Mouse (Mus musculus) common myeloid progenitor, adult 5-6 weeks (primary cell): ENCODE measurements around the gene Slc25a42. TPM values are rescaled to one million over a fixed set of nuclear protein-coding genes. Genes with fewer than 3 reads are reported as not detected.

Experiments used
- ATAC-seq: replicated peaks from 2 replicates; pipeline ENCODE4 v1.8.0; 2016; ENCODE audit warnings: low read depth, mild to moderate bottlenecking, moderate TSS enrichment, inconsistent platforms; ENCODE audit not compliant: poor library complexity, severe bottlenecking
- total RNA-seq: library from RNA; stranded (forward); fragments of 200-1000, 187-1606 nt; gene quantifications from 2 replicates; pipeline ENCODE4 v1.2.3, GENCODE M21; 2017

Slc25a42 gene
- 4.1 and 4.7 TPM in 2 replicates for total RNA-seq

GRCm38 (mm10) chr8:70212112-70213055 lies at the start of gene Slc25a42:
Slc25a42 (minus strand) TSS chr8:70212305.
- ATAC-seq, result peak; percentile 91

- ATAC-seq, result no peak; the same call in 1 of the 2 replicates
These were observed 46.9 kb upstream of the Slc25a42 start for GRCm38 (mm10) chr8:70259043-70259442.

- no peak for ATAC-seq
These were observed 46.5 kb upstream of the Slc25a42 start for GRCm38 (mm10) chr8:70258600-70258999.

- no peak for ATAC-seq
These were observed 45.4 kb upstream of the Slc25a42 start for GRCm38 (mm10) chr8:70257456-70257855.

GRCm38 (mm10) chr8:70254628-70255027 lies 42.5 kb upstream of the Slc25a42 start:
- no peak for ATAC-seq

- no peak for ATAC-seq
These were observed 35.7 kb upstream of the Slc25a42 start for GRCm38 (mm10) chr8:70247841-70248240.

- no peak for ATAC-seq
These were observed 34.5 kb upstream of the Slc25a42 start for GRCm38 (mm10) chr8:70246622-70247021.

- ATAC-seq, result no peak
These were observed 28.5 kb upstream of the Slc25a42 start for GRCm38 (mm10) chr8:70240642-70241041.

GRCm38 (mm10) chr8:70237842-70238241 lies 25.7 kb upstream of the Slc25a42 start:
- peak; percentile 62 for ATAC-seq

GRCm38 (mm10) chr8:70234781-70235128 lies 22.6 kb upstream of the Slc25a42 start:
- no peak for ATAC-seq

GRCm38 (mm10) chr8:70234080-70234780 lies 22.1 kb upstream of the Slc25a42 start, which contains the start of the genes Sugp2 and Armc6:
Sugp2 (plus strand) TSS chr8:70234226.
Armc6 (minus strand) TSS chr8:70234466.
- peak; percentile 88 for ATAC-seq

GRCm38 (mm10) chr8:70233606-70234005 lies 21.5 kb upstream of the Slc25a42 start:
- ATAC-seq, result no peak

GRCm38 (mm10) chr8:70230837-70231236 lies 18.7 kb upstream of the Slc25a42 start:
- ATAC-seq, result no peak

GRCm38 (mm10) chr8:70227997-70228396 lies 15.9 kb upstream of the Slc25a42 start:
- no peak for ATAC-seq

- peak; percentile 64 for ATAC-seq
These were observed 11.2 kb upstream of the Slc25a42 start for GRCm38 (mm10) chr8:70223341-70223740.

- no peak for ATAC-seq
These were observed 9.9 kb upstream of the Slc25a42 start for GRCm38 (mm10) chr8:70222041-70222440.

- ATAC-seq, result no peak
These were observed 8.8 kb upstream of the Slc25a42 start for GRCm38 (mm10) chr8:70220911-70221310.

GRCm38 (mm10) chr8:70220236-70220840 lies 8.2 kb upstream of the Slc25a42 start:
- ATAC-seq, result no peak

- ATAC-seq, result no peak
These were observed 7.1 kb upstream of the Slc25a42 start for GRCm38 (mm10) chr8:70219107-70219684.

- no peak for ATAC-seq
These were observed 5.3 kb upstream of the Slc25a42 start for GRCm38 (mm10) chr8:70217441-70217840.
